Mouse (Mus musculus): ENCODE data around the gene Tspan31. TPM values are rescaled to one million over a fixed set of nuclear protein-coding genes. Genes with fewer than 3 reads are reported as not detected.

The Tspan31 gene
- total RNA-seq, 2 experiments from 2014 or later = 24.1 to 28.8 TPM

DNA sequence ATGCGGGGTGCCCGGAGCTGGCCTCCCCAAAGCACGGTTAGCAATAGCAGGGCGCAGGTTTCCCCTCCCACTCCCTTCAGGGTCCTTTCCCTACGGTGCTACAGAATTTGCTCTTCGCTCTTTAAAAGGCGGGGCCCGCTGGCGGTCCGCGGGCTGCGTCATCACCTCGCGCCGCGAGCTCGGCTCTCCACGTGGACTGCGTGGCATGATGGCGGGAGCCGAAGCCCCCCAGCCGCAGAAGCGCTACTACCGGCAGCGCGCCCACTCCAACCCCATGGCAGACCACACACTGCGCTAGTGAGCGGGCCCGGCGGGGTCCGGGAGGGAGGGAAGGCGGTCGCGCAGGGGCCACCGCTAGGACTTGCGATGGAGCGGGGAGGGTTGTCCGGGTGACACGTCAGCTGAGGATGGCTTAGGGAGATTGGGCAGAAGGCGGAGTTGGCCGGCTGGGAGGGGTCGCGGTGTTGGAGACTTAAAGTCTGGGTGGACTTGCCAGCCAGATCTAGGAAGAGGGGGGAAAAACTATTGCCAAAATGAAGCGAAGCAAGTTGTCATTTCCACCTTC is 28.2 kb downstream of the Tspan31 start:
- DNase-seq = peak; percentile 83

DNA sequence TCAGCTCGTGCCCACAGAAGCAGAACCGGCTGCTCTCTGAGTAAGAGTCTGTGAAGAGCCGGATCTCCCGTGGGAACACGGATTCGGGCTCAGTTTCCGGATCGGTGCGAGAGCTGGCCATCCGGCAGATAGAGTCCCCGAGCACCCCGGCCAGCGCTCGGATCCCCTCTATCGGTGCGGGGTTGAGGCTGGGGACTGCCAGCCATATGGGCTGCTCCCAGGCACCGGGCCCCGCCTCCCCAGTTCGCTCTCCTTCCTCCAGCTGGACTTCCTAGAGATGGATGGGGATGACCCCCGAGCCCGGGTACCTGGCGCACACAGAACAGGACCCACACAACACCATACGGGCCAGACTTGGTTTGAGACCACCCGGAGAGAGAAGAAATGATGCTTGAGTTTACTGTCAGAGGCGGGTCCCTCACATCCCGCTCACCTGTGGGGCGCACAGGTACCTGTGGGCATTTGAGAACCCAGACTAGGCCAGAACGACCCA is 28.7 kb downstream of the Tspan31 start, which contains the start of the genes Mettl1 and Eef1akmt3:
Gene Mettl1 (plus strand): TSS at position 141 of the 493 bp plus-strand sequence.
Gene Eef1akmt3 (minus strand): TSS at position 240 of the 493 bp plus-strand sequence.
- DNase-seq = peak; percentile 32

GRCm38 (mm10) chr10:127040569-127041214 is 29.4 kb downstream of the Tspan31 start:
- DNase-seq = no peak

GRCm38 (mm10) chr10:127037641-127038040 is 32.4 kb downstream of the Tspan31 start:
- DNase-seq = no peak

GRCm38 (mm10) chr10:127036273-127036672 is 33.8 kb downstream of the Tspan31 start:
- DNase-seq = no peak

DNA sequence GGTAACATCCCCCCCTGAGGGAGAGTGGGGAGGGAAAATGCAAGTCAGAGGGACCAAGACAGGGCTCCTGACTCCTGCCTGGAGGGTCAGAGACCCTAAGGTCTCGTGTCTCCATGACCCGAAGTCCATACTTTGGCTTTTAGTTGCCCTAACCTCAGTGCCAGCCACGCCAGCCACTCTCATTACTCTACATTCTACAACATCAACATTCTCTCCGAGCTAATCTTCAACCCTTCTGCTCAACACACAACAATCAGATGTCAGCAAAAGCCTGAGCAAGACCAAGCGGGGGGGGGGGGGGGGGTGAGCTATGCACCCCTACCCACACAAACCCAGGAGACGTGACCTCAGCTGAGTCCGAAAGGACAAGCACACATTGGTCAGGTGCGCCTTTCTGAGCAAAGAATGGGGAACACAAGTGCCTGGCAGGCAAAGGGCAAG is 36.7 kb downstream of the Tspan31 start:
- DNase-seq = no peak

DNA sequence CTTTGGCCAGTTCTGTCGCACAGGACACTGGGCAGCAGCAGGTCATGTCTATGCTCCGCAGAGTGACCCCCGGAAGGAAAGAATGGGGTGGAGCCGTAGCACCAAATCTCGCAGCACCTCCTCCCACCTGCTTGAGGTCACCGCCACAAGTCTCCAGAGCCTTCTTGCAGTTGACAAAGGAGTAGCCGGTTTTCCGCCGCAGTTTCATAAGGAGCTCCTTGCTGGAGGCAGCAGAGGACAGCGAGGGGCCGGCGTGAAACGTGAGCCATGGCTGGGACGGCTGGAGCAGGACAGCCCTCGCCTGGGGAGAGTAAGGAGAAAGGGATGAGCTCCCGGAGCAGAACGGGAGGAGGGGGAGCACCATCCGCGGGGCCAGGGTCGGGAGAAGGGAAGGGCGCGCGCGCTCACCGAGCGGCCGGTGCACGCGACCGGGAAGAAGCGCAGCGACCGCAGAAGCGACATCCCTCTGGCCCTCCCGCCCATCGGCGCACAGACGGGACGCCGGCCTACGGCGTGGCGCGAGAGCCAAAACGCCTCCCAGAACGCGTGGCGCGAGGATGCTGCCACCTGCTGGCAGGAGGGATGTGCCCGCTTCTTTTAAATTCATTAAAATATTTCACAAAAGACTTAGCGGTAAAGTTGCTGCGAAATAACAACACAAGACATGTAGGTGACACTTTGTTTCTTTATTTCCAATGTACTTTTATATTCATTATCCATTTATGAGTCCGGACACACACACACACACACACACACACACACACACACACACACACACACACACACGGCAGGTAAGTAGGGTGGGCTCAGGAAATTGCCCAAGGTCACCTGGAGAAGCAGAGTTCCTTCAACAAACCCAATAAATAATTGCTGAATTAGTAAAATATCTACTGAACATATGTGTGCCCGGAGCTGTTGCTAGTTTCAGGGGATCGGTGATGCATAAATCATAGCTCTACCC is 39.4 kb downstream of the Tspan31 start, which contains the start of gene Tsfm:
Gene Tsfm (minus strand): TSS at position 505 of the 961 bp plus-strand sequence.
- peak; percentile 86 for DNase-seq

DNA sequence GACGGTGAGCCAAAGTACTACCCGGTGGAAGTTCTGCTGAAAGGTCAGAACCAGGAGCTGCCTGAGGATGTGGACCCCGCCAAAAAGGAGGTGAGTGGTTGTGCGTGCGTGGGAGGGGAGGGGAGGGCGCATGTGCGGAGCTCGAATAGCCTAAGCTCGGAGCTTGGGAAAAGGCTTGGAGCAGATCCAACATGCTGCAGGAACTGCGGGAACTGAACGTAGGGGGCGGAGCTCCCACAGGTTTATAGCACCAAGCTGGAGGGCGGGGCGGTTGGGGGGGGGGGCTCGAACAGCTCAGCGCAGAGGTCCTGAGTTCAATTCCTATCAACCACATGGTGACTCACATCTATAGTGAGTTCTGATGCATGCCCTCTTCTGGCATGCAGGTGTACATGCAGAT is 51.6 kb downstream of the Tspan31 start:
- no peak for DNase-seq

Other genes starting within 250 kb of the Tspan31 start
- gene Atp23, start 168.9 kb downstream of the Tspan31 start, total RNA-seq (2021) = 1 to 10 TPM; 2.5 to 2.6 TPM
- gene Ctdsp2, start 91.5 kb downstream of the Tspan31 start, total RNA-seq (2021) = 10 to 100 TPM; 90.6 to 98.7 TPM
- 1 to 10 TPM; 1.5 to 2.3 TPM for gene Avil, start 69.6 kb downstream of the Tspan31 start, total RNA-seq (2021)
- gene Tsfm, start 39.4 kb downstream of the Tspan31 start, total RNA-seq (2021) = 10 to 100 TPM; 20.9 TPM
- gene Mettl1, start 28.9 kb downstream of the Tspan31 start, total RNA-seq (2021) = 1 to 10 TPM; 7.9 to 9.5 TPM
- gene Eef1akmt3, start 28.8 kb downstream of the Tspan31 start, total RNA-seq (2021) = under 1 TPM; 0.15 to 0.24 TPM
- gene Cyp27b1, start 22.0 kb downstream of the Tspan31 start, total RNA-seq (2021) = under 1 TPM; 0.10 to 0.19 TPM
- under 1 TPM; 0.62 to 0.82 TPM for gene March9, start 10.1 kb downstream of the Tspan31 start, total RNA-seq (2021)
- gene Cdk4, start 6.7 kb downstream of the Tspan31 start, total RNA-seq (2021) = 10 to 100 TPM; 43.3 to 46.9 TPM
- gene Agap2, start 5.0 kb upstream of the Tspan31 start, total RNA-seq (2021) = 1 to 10 TPM; 2.0 to 2.4 TPM
- 10 to 100 TPM; 11.3 to 13.9 TPM for gene Os9, start 50.9 kb upstream of the Tspan31 start, total RNA-seq (2021)
- gene B4galnt1, start 95.0 kb upstream of the Tspan31 start, total RNA-seq (2021) = under 1 TPM; 0.78 to 1.00 TPM
- 1 to 10 TPM; 3.3 to 6.5 TPM for gene Slc26a10, start 110.4 kb upstream of the Tspan31 start, total RNA-seq (2021)
- gene Arhgef25, start 119.8 kb upstream of the Tspan31 start, total RNA-seq (2021) = 1 to 10 TPM; 8.7 to 9.3 TPM
- gene Dtx3, start 125.5 kb upstream of the Tspan31 start, total RNA-seq (2021) = 10 to 100 TPM; 18.9 to 19.6 TPM
- gene Pip4k2c, start 141.3 kb upstream of the Tspan31 start, total RNA-seq (2021) = 1 to 10 TPM; 4.7 to 6.9 TPM
- gene Kif5a, start 193.1 kb upstream of the Tspan31 start, total RNA-seq (2021) = under 1 TPM; 0.18 to 0.62 TPM
- gene Dctn2, start 196.1 kb upstream of the Tspan31 start, total RNA-seq (2021) = 10 to 100 TPM; 88.3 to 90.8 TPM
- gene Mbd6, start 218.8 kb upstream of the Tspan31 start, total RNA-seq (2021) = 10 to 100 TPM; 12.7 to 14.3 TPM
- gene Mars, start 241.5 kb upstream of the Tspan31 start, total RNA-seq (2021) = 10 to 100 TPM; 48.3 to 53.5 TPM

All from gastrocnemius, postnatal 25 days (tissue).